Mouse (Mus musculus) gastrocnemius, postnatal 25 days (tissue): ENCODE data around the gene Mfsd8. TPM values are rescaled to one million over a fixed set of nuclear protein-coding genes. Genes with fewer than 3 reads are reported as not detected.
"Not testable (repeated sequence)": the region's sequence is repeated elsewhere in the genome, so short reads cannot be mapped to it uniquely, and the experiment has no call there.

Source experiments
- DNase-seq: peaks from one replicate; pipeline ENCODE4 v3.0.0; 2022
- long read RNA-seq, 2 experiments: library from polyadenylated mRNA; stranded (forward); transcript quantifications; one replicate each; pipeline ENCODE4 v2.0.0; 2021
- total RNA-seq, 2 experiments: library from RNA; stranded (reverse); gene quantifications; 1 replicate in 1 of 2; 2 replicates in 1 of 2; pipeline ENCODE4 v1.2.3; 2021

The Mfsd8 gene
- total RNA-seq = 10 to 100 TPM; 15.2 to 18.1 TPM
- long read RNA-seq, experiment 1, transcript Mfsd8-201 (12 exons, 3,151 nt) = major isoform, 12 of 15 reads
- long read RNA-seq, experiment 1, partial matches to known transcripts = 0 of 15 reads
- long read RNA-seq, experiment 1, other reads (novel, unspliced or antisense) = 3 of 15 reads
- long read RNA-seq, experiment 2, transcript Mfsd8-201 (12 exons, 3,151 nt) = major isoform, 14 of 16 reads
- long read RNA-seq, experiment 2, partial matches to known transcripts = 1 of 16 reads
- long read RNA-seq, experiment 2, other reads (novel, unspliced or antisense) = 1 of 16 reads

DNA sequence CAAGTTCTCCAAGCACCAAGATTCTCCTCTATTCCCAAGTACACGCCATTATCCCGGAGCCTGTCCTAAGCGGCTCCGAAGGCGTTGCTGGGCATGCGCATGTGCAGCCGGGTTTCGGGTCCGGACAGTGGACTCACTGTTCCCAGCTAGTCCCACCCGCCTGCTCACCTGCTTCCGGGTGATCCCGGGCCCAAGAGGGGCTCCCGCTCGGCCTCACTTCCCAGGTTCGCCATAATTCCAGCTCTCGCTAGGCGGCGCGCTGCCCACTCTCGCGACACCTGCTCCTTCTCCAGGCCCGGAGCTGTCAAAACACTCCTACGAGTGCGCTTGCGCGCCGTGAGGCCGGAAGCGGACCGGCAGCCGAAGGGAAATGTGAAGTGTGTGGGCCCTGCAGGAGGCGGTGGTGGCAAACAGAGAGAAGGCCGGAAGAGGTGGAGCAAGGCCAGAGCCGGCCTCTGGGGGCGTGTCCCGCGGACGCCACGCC is at the start of gene Mfsd8:
TSS of gene Mfsd8 (minus strand) at position 414 of the 484 bp plus-strand sequence.
- peak; percentile 97 for DNase-seq

DNA sequence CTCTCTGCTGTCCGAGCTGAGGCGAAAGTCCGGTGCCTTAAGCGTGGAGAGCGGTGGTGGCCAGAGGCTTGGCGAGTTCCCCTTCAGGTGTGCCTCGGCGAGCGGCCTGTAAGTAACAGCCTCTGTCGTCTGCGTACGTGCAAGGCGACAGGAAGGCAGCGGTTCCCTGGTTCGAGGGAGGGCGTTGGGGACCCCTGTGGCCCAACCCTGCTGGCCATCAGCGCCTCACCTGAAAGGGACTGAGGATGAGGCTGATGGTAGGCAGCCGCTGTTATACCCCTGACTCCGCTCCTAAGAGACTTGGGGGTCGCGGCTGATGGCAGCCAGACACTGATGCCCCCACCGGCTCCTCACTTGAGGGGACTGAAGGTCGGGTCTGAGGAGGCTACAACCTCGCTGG is 47.6 kb upstream of the Mfsd8 start:
- DNase-seq = peak; percentile 28

DNA sequence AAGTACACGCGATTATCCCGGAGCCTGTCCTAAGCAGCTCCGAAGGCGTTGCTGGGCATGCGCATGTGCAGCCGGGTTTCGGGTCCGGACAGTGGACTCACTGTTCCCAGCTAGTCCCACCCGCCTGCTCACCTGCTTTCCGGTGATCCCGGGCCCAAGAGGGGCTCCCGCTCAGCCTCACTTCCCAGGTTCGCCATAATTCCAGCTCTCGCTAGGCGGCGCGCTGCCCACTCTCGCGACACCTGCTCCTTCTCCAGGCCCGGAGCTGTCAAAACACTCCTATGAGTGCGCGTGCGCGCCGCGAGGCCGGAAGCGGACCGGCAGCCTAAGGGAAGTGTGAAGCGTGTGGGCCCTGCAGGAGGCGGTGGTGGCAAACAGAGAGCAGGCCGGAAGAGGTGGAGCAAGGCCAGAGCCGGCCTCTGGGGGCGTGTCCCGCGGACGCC is 47.2 kb upstream of the Mfsd8 start:
- peak; percentile 99 for DNase-seq

DNA sequence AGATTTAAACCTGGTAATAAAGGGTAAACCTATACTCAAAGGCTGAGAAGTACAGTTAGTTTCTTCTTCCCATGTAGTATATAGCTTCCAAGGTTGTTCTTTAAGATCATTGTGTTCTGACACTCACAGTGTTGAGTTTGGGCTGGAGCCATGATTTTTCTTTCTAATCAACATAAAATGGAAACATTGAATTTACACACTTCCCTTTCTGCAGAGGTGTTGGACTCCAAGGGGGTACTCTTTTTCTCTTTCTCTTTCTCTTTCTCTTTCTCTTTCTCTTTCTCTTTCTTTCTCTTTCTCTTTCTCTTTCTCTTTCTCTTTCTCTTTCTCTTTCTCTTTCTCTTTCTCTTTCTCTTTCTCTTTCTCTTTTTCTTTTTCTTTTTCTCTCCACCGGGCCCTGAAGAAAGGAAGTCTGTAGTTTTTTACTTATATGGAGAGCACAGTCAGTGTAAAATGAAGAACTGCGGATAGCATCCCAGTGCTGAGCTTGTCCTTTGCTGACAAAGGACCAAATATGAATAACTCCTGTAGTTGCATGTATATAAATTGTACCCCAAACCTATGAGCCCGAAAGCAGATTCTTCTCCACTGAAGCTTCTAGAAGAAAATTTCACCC is 6.5 kb upstream of the Mfsd8 start:
- not testable (repeated sequence) for DNase-seq

DNA sequence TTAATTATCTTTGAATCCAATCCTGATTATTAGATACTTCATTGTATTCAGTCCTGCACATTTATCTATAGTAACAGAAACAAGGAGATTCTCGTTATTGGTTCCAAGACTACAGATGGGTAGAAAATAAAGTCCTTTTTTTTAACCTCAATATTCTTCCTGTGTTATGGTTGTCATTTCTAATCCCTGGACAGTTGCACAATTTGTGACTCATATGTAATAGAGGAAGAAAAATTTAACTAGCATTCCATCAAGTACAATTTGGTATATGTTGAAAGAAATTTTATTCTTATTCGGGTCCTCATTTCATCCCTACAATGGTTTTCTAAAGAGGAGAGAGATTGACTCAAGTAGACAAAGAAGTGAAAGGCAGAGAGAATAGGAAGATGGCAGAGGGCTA is 1.2 kb upstream of the Mfsd8 start:
- DNase-seq = not testable (repeated sequence)

DNA sequence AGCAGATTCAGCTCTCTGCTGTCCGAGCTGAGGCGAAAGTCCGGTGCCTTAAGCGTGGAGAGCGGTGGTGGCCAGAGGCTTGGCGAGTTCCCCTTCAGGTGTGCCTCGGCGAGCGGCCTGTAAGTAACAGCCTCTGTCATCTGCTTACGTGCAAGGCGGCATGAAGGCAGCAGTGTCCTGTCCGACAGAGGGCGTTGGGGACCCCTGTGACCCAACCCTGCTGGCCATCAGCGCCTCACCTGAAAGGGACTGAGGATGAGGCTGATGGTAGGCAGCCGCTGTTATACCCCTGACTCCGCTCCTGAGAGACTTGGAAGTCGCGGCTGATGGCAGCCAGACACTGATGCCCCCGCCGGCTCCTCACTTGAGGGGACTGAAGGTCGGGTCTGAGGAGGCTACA is 332 bp upstream of the Mfsd8 start:
- peak; percentile 51 for DNase-seq

DNA sequence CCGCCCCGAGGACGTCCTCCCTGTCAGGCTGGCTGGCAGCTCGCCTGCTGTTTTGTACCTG is 101 bp upstream of the Mfsd8 start, which contains the start of gene Abhd18:
TSS of gene Abhd18 (plus strand) at position 14 of the 61 bp plus-strand sequence.
- not testable (repeated sequence) for DNase-seq

DNA sequence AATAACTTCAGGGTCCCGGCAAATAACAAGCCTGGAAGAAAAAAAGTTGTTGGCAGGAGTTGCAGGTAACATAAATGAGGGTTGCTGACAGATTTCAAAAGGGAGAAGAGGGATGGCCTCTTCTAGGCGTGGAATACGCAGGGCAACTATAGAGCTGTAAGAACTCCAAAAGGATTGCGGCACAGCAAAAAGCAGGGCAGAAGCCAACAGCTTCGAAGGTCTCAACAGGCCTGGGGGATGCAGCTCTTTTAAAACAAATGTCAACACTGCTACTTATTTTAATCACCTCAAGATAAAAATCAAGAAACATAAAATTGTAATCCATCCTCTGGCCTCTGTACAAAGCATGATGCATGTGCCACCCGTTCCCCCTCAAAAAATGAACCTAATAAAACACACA is 1.2 kb downstream of the Mfsd8 start:
- DNase-seq = not testable (repeated sequence)

DNA sequence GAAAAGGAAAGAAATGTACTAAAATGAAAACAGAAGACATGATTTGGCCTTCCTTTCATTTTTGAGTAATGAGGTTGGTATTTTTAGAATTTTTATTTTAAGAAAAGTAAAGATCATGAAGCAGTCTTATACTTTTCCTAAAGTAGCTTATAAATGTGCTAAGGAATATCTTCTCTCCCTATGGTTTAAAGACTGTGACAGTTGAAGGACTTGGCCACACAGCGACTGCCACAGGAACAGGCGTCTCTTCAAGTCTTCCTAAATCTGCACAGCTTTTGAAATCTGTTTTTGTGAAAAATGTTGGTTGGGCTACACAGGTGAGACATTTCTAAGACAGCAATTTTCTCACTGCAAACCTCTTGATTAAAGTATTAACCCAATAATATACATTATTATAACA is 33.4 kb downstream of the Mfsd8 start:
- no peak for DNase-seq

DNA sequence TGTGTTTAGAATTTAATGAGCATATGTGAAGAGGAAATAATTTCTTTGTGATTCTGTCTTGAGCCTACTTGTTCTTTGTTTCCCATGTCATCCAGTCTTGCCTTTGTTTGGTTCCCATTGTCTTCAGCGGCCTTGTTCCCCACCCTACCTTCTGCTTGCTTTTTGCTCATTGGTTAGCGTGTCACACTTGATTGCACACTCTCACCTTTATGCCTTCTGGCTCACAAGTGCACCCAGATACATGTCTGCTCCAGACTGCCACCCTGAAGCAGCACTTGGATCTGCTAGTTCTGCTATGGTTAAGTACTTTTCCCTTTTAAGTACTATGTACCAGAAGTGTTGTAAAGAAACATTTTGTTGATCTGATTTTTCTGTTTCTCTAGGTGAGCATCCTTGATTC is 36.8 kb downstream of the Mfsd8 start:
- DNase-seq = no peak

DNA sequence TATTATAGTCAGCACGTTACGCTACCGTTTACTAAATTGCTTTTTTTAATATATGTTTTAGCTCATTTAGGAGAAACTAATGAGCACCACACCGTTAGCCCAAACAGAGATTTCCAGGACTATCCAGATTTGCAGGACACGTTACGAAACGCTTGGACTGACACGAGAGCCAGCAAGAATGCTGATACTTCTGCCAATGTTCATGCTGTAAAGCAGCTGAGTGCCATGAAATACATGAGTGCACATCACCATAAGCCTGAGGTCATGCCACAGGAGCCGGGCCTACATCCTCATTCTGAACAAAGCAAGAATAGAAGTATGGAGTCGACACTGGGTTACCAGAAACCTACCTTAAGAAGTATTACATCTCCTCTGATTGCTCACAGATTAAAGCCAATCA is 38.0 kb downstream of the Mfsd8 start:
- DNase-seq = no peak

DNA sequence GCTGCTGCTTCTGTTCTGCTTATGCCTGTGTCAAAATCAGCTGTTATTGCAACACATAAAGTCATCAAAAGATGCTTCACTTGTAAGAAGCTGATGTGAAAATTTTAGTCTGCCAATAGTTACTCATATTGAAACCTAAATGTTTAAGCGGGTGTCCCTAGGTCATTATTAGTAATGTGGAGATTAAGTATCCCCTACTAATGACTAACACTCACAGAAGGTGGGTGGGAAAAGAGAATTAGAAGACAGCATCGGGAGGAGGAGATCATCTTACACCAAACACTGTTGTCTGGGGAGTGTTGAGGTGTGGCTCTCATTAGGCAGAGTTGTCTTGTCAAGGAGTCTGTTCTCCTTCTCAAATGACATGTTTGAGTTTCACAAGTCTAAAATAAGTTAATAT is 39.8 kb downstream of the Mfsd8 start:
- DNase-seq = no peak

DNA sequence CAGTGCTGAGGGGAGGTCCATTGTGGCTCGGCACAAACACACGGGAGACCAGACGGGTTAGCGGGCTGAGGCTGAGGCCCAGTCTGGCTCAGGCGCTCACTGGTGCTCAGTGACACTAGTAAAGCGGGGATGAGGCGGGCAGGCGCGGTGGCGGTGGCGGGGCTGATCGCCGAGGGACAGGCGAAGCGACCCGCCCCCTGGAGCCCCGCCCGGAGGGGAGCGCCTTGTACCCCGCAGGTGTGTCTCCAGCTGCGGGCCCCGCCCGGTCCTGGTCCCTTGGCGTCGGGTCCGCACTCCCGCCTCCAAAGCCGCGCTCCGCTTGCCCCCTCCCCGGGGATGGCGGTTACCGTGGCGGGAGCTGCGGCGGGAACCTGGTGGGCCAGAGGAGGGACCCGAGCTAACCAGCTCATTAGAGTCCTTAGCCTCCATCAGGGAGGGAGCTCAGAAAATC is 46.3 kb downstream of the Mfsd8 start:
- peak; percentile 34 for DNase-seq

DNA sequence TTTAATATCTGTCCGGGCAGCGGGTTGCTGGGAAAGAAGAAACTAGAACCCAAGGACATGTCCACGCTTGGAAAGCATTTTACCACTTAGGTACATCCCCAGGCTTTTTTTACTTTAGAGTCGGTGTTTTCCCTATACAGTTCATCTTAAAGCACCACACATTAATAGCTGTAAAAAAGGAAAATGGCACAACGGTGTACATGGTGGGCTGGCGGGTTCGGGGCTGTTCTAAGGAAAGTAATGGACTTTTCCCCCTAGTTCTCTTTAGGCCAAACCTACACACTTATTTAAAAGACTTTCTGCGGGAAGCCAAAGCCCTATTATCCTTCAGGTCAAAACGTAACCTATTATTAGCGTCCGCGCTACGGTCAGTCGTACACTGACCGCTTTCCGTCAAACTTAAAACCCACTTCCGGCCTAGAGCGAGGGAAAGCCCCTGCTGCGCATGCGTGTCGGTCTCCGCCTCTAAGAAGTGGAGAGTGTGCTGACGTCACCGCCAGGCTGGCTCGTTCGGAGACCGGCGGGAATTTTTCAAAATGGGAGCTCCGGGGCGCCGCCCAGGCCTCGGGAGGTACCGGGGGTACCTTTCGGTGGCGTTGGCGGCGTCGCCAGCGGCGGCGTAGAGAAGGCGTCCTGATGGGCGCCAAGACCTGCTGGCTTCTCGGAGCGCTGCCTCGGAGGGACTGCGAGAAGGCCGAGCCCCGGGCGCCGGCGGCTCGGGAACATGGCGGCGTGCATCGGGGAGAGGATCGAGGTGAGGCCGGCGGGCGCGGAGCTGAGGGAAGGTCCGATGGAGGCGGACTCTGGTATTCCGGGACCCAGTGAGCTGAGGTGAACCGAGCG is 46.9 kb downstream of the Mfsd8 start, which contains the start of gene Plk4:
TSS of gene Plk4 (plus strand) at position 490 of the 843 bp plus-strand sequence.
- peak; percentile 93 for DNase-seq

DNA sequence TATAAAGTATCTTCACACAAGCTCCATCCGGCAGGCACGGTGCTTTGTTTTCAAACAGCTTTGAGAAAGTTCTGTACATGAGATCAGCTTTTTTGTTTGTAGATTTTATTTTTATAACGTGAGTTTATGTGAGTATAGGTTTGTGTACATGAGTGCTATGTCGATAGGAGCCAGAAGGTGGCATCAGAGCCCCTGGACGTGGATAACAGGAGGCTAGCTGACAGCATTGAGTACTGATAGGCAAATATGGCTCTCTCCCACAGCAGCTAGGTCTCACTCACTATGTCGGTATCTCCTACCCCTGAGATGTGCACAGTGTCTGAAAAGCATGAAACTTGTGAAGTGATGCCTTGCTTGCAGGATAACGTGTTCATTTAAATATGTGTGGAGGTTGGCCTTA is 48.2 kb downstream of the Mfsd8 start:
- DNase-seq = no peak

DNA sequence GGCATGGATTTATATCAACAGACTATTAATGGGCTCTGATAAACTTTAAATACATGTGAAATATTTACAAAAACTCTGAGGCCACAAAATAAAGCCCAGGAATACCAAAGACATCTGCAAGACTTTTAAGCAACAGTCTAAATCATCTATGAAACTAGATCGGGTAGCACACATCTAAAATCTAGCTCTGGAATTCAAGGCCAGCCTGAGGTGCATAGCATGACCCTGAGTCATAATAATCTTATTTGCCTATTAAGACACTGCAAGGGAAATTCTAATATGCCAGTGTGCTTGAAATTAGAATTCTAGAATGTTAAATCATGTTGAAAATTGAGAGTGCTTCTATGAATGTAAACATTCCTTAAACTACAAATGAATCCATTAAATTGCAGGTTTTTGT is 48.6 kb downstream of the Mfsd8 start:
- no peak for DNase-seq

DNA sequence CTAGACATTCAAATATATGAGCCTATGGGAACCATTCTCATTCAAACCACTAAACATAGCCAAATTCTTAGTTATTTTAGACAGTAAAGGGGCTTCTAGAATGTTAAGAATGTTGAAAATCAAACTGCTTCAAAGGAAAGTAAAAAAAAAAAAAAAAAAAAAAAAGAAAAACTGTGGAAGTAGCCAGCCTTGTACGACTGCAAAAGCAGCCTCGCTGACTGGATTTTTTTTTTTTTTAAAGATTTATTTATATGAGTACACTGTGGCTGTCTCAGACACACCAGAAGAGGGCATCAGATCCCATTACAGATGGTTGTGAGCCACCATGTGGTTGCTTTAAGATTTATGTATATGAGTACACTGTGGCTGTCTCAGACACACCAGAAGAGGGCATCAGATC is 52.9 kb downstream of the Mfsd8 start:
- DNase-seq = no peak

Other genes starting within 250 kb of the Mfsd8 start
- gene Slc25a31, start 138.0 kb downstream of the Mfsd8 start, total RNA-seq = not detected
- 1 to 10 TPM; 6.2 TPM for gene Hspa4l, start 102.4 kb downstream of the Mfsd8 start, total RNA-seq
- gene Plk4, start 46.9 kb downstream of the Mfsd8 start, total RNA-seq = 1 to 10 TPM; 1.4 to 2.3 TPM
- 10 to 100 TPM; 17.0 to 24.5 TPM for gene Abhd18, start 84 bp upstream of the Mfsd8 start, total RNA-seq
- gene 1700034I23Rik, start 55.7 kb upstream of the Mfsd8 start, total RNA-seq = under 1 TPM; 0.11 to 0.15 TPM
- gene Larp1b, start 102.9 kb upstream of the Mfsd8 start, total RNA-seq = 10 to 100 TPM; 60.3 to 69.2 TPM
- 10 to 100 TPM; 14.9 to 18.2 TPM for gene Pgrmc2, start 236.2 kb upstream of the Mfsd8 start, total RNA-seq